ENCODE assay signal across 14 mouse cellular contexts in genomic region chr3:96486064-96486827, GRCm38 (mm10). TPM values are rescaled to one million over a fixed set of nuclear protein-coding genes. Genes with fewer than 3 reads are reported as not detected.
DNase-seq lines count a peak whose midpoint lies in the region; ATAC-seq and TF ChIP-seq lines count a peak whose summit lies in the region.
"Not testable (repeated sequence)": the region's sequence is repeated elsewhere in the genome, so short reads cannot be mapped to it uniquely, and the experiment has no call there.
"Had no signal": no experiment of that assay in that cellular context is flagged by ENCODE, and none has a peak within 500 bp of the region (broad histone marks: within the 10 kb centered on the region; RNA-seq: fewer than 3 reads in every experiment).

No protein-coding gene starts in this region.

- in situ Hi-C loops in Patski (cut with MboI; ENCODE audit: low pct_unique_long_range_greater_than_20kb) = loop anchor here (10.0 kb wide), 1 partner anchor 61 kb away; no protein-coding TSS in a partner anchor

- H3K36me3 ChIP-seq in forebrain, embryonic 11.5 days (ENCODE audit: control insufficient read depth, insufficient read depth, low read length); heart, embryonic 12.5 days; hindbrain, postnatal 0 days (ENCODE audit: insufficient read depth, low read length); limb, embryonic 13.5 days; lung, embryonic 15.5 days; midbrain, embryonic 16.5 days (ENCODE audit: control insufficient read depth, insufficient read depth, low read length); stomach, embryonic 16.5 days (ENCODE audit: control insufficient read depth, insufficient read depth, low read length): not testable (repeated sequence)

- not testable (repeated sequence) for H3K4me1 ChIP-seq in forebrain, embryonic 11.5 days (replicated peaks; ENCODE audit: control insufficient read depth, insufficient read depth, low read length); hindbrain, postnatal 0 days (ENCODE audit: insufficient read depth, low read length); midbrain, embryonic 16.5 days (ENCODE audit: control insufficient read depth, insufficient read depth, low read length); stomach, embryonic 16.5 days (ENCODE audit: control insufficient read depth, insufficient read depth, low read length)
- peaks cover 15% of the 10 kb centered on the region for H3K4me1 ChIP-seq in heart, embryonic 12.5 days (replicated peaks)
- peaks cover 11% of the 10 kb centered on the region; the same call in 1 of the 2 replicates for H3K4me1 ChIP-seq in limb, embryonic 13.5 days
- H3K4me1 ChIP-seq in lung, embryonic 15.5 days = peaks cover 10% of the 10 kb centered on the region; the same call in 1 of the 2 replicates

- CTCF ChIA-PET in Patski (lab: Charles Lee) = not testable (repeated sequence)

- not testable (repeated sequence) for TF ChIP-seq CTCF in Patski (IDR thresholded peaks at IDR 0.05); hindbrain, postnatal 0 days (IDR thresholded peaks at IDR 0.05; ENCODE audit: low read depth)

- not testable (repeated sequence) for H3K9me3 ChIP-seq in forebrain, embryonic 11.5 days (ENCODE audit: control insufficient read depth, low read length); heart, embryonic 12.5 days (replicated peaks); hindbrain, postnatal 0 days (ENCODE audit: low read length); limb, embryonic 13.5 days; lung, embryonic 15.5 days; midbrain, embryonic 16.5 days (replicated peaks; ENCODE audit: control insufficient read depth, low read length, poor library complexity, severe bottlenecking); stomach, embryonic 16.5 days (replicated peaks; ENCODE audit: control insufficient read depth, low read length)

- POLR2A ChIA-PET in Patski (lab: Charles Lee) = interaction anchor here (1.2 kb wide), 1 partner anchor 15 kb away, joined by 3 read pairs; no protein-coding TSS in a partner anchor

- not testable (repeated sequence) for H3K4me3 ChIP-seq in forebrain, embryonic 11.5 days (ENCODE audit: low read depth, low read length); heart, embryonic 12.5 days; hindbrain, postnatal 0 days (ENCODE audit: low read length); limb, embryonic 13.5 days; lung, embryonic 15.5 days; midbrain, embryonic 16.5 days (ENCODE audit: low read depth, low read length); stomach, embryonic 16.5 days (replicated peaks; ENCODE audit: low read length)

- H3K27me3 ChIP-seq in Patski; forebrain, embryonic 11.5 days (ENCODE audit: control insufficient read depth, insufficient read depth, low read length); hindbrain, postnatal 0 days (ENCODE audit: insufficient read depth, low read length); lung, embryonic 15.5 days; midbrain, embryonic 16.5 days (ENCODE audit: control insufficient read depth, insufficient read depth, low read depth, low read length); stomach, embryonic 16.5 days (ENCODE audit: control insufficient read depth, insufficient read depth, low read length): not testable (repeated sequence)
- peaks cover 11% of the 10 kb centered on the region; the same call in 1 of the 2 replicates for H3K27me3 ChIP-seq in heart, embryonic 12.5 days (replicated peaks)
- 0 out of 2 replicates have a peak, but pooled peaks cover 12% of the 10 kb centered on the region for H3K27me3 ChIP-seq in limb, embryonic 13.5 days

- not testable (repeated sequence) for H3K4me2 ChIP-seq in forebrain, embryonic 11.5 days (ENCODE audit: low read depth, low read length, severe bottlenecking); hindbrain, postnatal 0 days (ENCODE audit: low read depth, low read length); limb, embryonic 13.5 days (replicated peaks); lung, embryonic 15.5 days; midbrain, embryonic 16.5 days (ENCODE audit: low read length); stomach, embryonic 16.5 days (ENCODE audit: low read depth, low read length)
- peak overlapping the region; percentile 39; the same call in 1 of the 2 replicates for H3K4me2 ChIP-seq in heart, embryonic 12.5 days

- not testable (repeated sequence) for DNase-seq in Patski (ENCODE audit: low read depth, low spot score); forebrain, embryonic 11.5 days (ENCODE audit: low spot score); hindbrain, postnatal 0 days (ENCODE audit: low spot score)

- WGBS in forebrain, embryonic 11.5 days = under 1% methylated on average over 4 of the region's 34 CpGs
- WGBS in heart, embryonic 12.5 days = 2% methylated on average over 4 of the region's 34 CpGs
- 5% methylated on average over 3 of the region's 34 CpGs for WGBS in hindbrain, postnatal 0 days
- WGBS in limb, embryonic 13.5 days = 3% methylated on average over 4 of the region's 34 CpGs
- WGBS in lung, embryonic 15.5 days = 1% methylated on average over 4 of the region's 34 CpGs
- WGBS in midbrain, embryonic 16.5 days = 6% methylated on average over 3 of the region's 34 CpGs
- 13% methylated on average over 4 of the region's 34 CpGs for WGBS in stomach, embryonic 16.5 days

- peak; percentile 81 for ATAC-seq in Patski
- ATAC-seq in forebrain, embryonic 11.5 days (replicated peaks; ENCODE audit: low FRiP score) = peak; percentile 65
- peak; percentile 57 for ATAC-seq in heart, embryonic 12.5 days (ENCODE audit: insufficient number of reproducible peaks, low FRiP score)
- peak; percentile 71 for ATAC-seq in hindbrain, postnatal 0 days
- ATAC-seq in limb, embryonic 13.5 days (ENCODE audit: low FRiP score, low read depth) = peak; percentile 60
- peak; percentile 56 for ATAC-seq in lung, embryonic 15.5 days (ENCODE audit: borderline replicate concordance, extremely low read depth, low FRiP score, low TSS enrichment)
- ATAC-seq in midbrain, embryonic 16.5 days = peak; percentile 47
- peak; percentile 57 for ATAC-seq in stomach, embryonic 16.5 days (ENCODE audit: insufficient read depth, low FRiP score)

- H3K27ac ChIP-seq in forebrain, embryonic 11.5 days (ENCODE audit: low read depth, low read length); heart, embryonic 12.5 days (ENCODE audit: poor library complexity, severe bottlenecking); hindbrain, postnatal 0 days; limb, embryonic 13.5 days; lung, embryonic 15.5 days; midbrain, embryonic 16.5 days (ENCODE audit: low read length); stomach, embryonic 16.5 days (ENCODE audit: low read length): not testable (repeated sequence)

- not testable (repeated sequence) for H3K9ac ChIP-seq in forebrain, embryonic 11.5 days (ENCODE audit: low read length); heart, embryonic 12.5 days; hindbrain, postnatal 0 days (replicated peaks; ENCODE audit: low read length); limb, embryonic 13.5 days; lung, embryonic 15.5 days; midbrain, embryonic 16.5 days (ENCODE audit: low read depth, low read length); stomach, embryonic 16.5 days (ENCODE audit: low read length)

RNA-seq across cellular contexts. Expression of gene BC107364, which starts 34.1 kb away (rescaled TPM):
- polyA plus RNA-seq in Patski (2021) = not detected
- polyA plus RNA-seq in forebrain, embryonic 11.5 days (2014; fragmentation: Nextera tagmentation; extraction: Ambion mirVana) = not detected in 2 replicates
- polyA plus RNA-seq in heart, embryonic 12.5 days (2016; fragmentation: Nextera tagmentation; extraction: Ambion mirVana) = 0.72 and 0.87 TPM in 2 replicates
- total RNA-seq in hindbrain, postnatal 0 days (2014; rRNA removed) = not detected in 2 replicates
- polyA plus RNA-seq in hindbrain, postnatal 0 days (2015; fragmentation: Nextera tagmentation; extraction: Ambion mirVana) = not detected in 2 replicates
- polyA plus RNA-seq in limb, embryonic 13.5 days (2015; fragmentation: Nextera tagmentation; extraction: Ambion mirVana) = not detected in 2 replicates
- 0.14 TPM in 1 of 2 replicates, not detected in the other for polyA plus RNA-seq in lung, embryonic 15.5 days (2015; fragmentation: Nextera tagmentation; extraction: Ambion mirVana)
- not detected in 2 replicates for polyA plus RNA-seq in midbrain, embryonic 16.5 days (2015; fragmentation: Nextera tagmentation; extraction: Ambion mirVana)
- 0.17 and 0.29 TPM in 2 replicates for polyA plus RNA-seq in stomach, embryonic 16.5 days (2015; fragmentation: Nextera tagmentation; extraction: Ambion mirVana)
- total RNA-seq: adrenal gland, adult 8-10 months; layer of hippocampus, adult 8-10 months; left cerebral cortex, postnatal 14 days had no signal
- polyA plus RNA-seq: cortical plate, adult 2 months; gonadal fat pad, adult 2 months; small intestine, adult 2 months had no signal

RNA-seq across cellular contexts. Expression of gene Hfe2, which starts 38.7 kb away (rescaled TPM):
- polyA plus RNA-seq in Patski (2021) = not detected
- 0.69 and 0.77 TPM in 2 replicates for polyA plus RNA-seq in forebrain, embryonic 11.5 days (2014; fragmentation: Nextera tagmentation; extraction: Ambion mirVana)
- 7.9 and 9.2 TPM in 2 replicates for polyA plus RNA-seq in heart, embryonic 12.5 days (2016; fragmentation: Nextera tagmentation; extraction: Ambion mirVana)
- 0.78 and 1.9 TPM in 2 replicates for total RNA-seq in hindbrain, postnatal 0 days (2014; rRNA removed)
- polyA plus RNA-seq in hindbrain, postnatal 0 days (2015; fragmentation: Nextera tagmentation; extraction: Ambion mirVana) = 2.1 and 2.5 TPM in 2 replicates
- polyA plus RNA-seq in limb, embryonic 13.5 days (2015; fragmentation: Nextera tagmentation; extraction: Ambion mirVana) = 10.3 and 10.6 TPM in 2 replicates
- 0.55 and 0.57 TPM in 2 replicates for polyA plus RNA-seq in lung, embryonic 15.5 days (2015; fragmentation: Nextera tagmentation; extraction: Ambion mirVana)
- polyA plus RNA-seq in midbrain, embryonic 16.5 days (2015; fragmentation: Nextera tagmentation; extraction: Ambion mirVana) = 1.8 and 2.4 TPM in 2 replicates
- 0.50 and 3.8 TPM in 2 replicates for polyA plus RNA-seq in stomach, embryonic 16.5 days (2015; fragmentation: Nextera tagmentation; extraction: Ambion mirVana)
- polyA plus RNA-seq: small intestine, adult 2 months had no signal
